Mouse (Mus musculus) thymus, adult 2 months (tissue): ENCODE measurements at regions not wholly inside any gene's neighbourhood (a gene's known extent, or its start where the extent isn't known, plus 50 kb on each side); places are given as distances from the start of the nearest gene placed in this dataset.

Source experiments
- CTCF ChIP-seq: fragments of 200-500 bp; IDR thresholded peaks from 2 replicates; pipeline ENCODE4 v1.5.1; 2012; ENCODE audit warnings: mild to moderate bottlenecking, control low read depth, low read length, moderate library complexity, borderline replicate concordance; ENCODE audit not compliant: control insufficient read depth, poor library complexity, insufficient read depth; ENCODE audit errors: extremely low read depth
- POLR2A ChIP-seq: fragments of 200-500 bp; IDR thresholded peaks from 2 replicates; pipeline ENCODE4 v1.6.1; 2012; ENCODE audit warnings: mild to moderate bottlenecking, low read length, control low read depth, moderate library complexity; ENCODE audit not compliant: control insufficient read depth, poor library complexity, insufficient read depth; ENCODE audit errors: extremely low read depth

- TF ChIP-seq POLR2A, result no peak
- TF ChIP-seq CTCF, result no peak
Observed at GRCm38 (mm10) chr4:7581220-7581916, 657.5 kb downstream of the Car8 start.
